8 mouse cellular contexts compared by ENCODE assay signal in genomic region chr7:34811060-34811459, GRCm38 (mm10). TPM values are rescaled to one million over a fixed set of nuclear protein-coding genes. Genes with fewer than 3 reads are reported as not detected.
A peak's percentile ranks its signal among the peaks of the same experiment; 100 is the strongest.
DNase-seq lines count a peak whose midpoint lies in the region; ATAC-seq lines count a peak whose summit lies in the region.

No protein-coding gene starts in this region.

- peaks cover 63% of the 10 kb centered on the region for H3K27me3 ChIP-seq in lung, embryonic 16.5 days (ENCODE audit: control insufficient read depth, insufficient read depth, low read depth, low read length)
- H3K27me3 ChIP-seq in liver, embryonic 12.5 days (replicated peaks) = peaks cover 74% of the 10 kb centered on the region
- peaks cover 54% of the 10 kb centered on the region for H3K27me3 ChIP-seq in stomach, embryonic 15.5 days (replicated peaks)

- peaks cover 14% of the 10 kb centered on the region for H3K4me1 ChIP-seq in lung, embryonic 16.5 days (replicated peaks; ENCODE audit: control insufficient read depth, insufficient read depth, low read length)
- no peaks in the 10 kb centered on the region for H3K4me1 ChIP-seq in liver, embryonic 12.5 days
- peaks cover 15% of the 10 kb centered on the region for H3K4me1 ChIP-seq in stomach, embryonic 15.5 days

- peak overlapping the region; percentile 95 for H3K4me2 ChIP-seq in lung, embryonic 16.5 days (ENCODE audit: low read depth, low read length)
- H3K4me2 ChIP-seq in liver, embryonic 12.5 days = peak overlapping the region; percentile 74; the same call in 1 of the 2 replicates
- peak overlapping the region; percentile 95 for H3K4me2 ChIP-seq in stomach, embryonic 15.5 days

- H3K9me3 ChIP-seq in lung, embryonic 16.5 days (ENCODE audit: control insufficient read depth, low read length) = no peaks in the 10 kb centered on the region
- H3K9me3 ChIP-seq in liver, embryonic 12.5 days (replicated peaks) = no peaks in the 10 kb centered on the region
- H3K9me3 ChIP-seq in stomach, embryonic 15.5 days = no peaks in the 10 kb centered on the region

- H3K36me3 ChIP-seq in lung, embryonic 16.5 days (ENCODE audit: control insufficient read depth, insufficient read depth, low read length) = no peaks in the 10 kb centered on the region
- H3K36me3 ChIP-seq in liver, embryonic 12.5 days = no peaks in the 10 kb centered on the region
- no peaks in the 10 kb centered on the region for H3K36me3 ChIP-seq in stomach, embryonic 15.5 days

- peak overlapping the region; percentile 67 for H3K4me3 ChIP-seq in lung, embryonic 16.5 days (ENCODE audit: low read length)
- no peak overlapping the region for H3K4me3 ChIP-seq in liver, embryonic 12.5 days
- peak overlapping the region; percentile 46 for H3K4me3 ChIP-seq in stomach, embryonic 15.5 days (replicated peaks)

- no peak for ATAC-seq in lung, embryonic 16.5 days (ENCODE audit: low read depth)
- no peak for ATAC-seq in liver, embryonic 12.5 days
- no peak for ATAC-seq in stomach, embryonic 15.5 days (ENCODE audit: insufficient read depth, low FRiP score, low read depth)

- 3% methylated on average over 10 of the region's 10 CpGs for WGBS in lung, embryonic 16.5 days
- 8% methylated on average over 10 of the region's 10 CpGs for WGBS in liver, embryonic 12.5 days (ENCODE audit: insufficient replicate concordance)
- WGBS in stomach, embryonic 15.5 days = 6% methylated on average over 10 of the region's 10 CpGs

- no peak overlapping the region for H3K27ac ChIP-seq in lung, embryonic 16.5 days (ENCODE audit: low read length)
- H3K27ac ChIP-seq in liver, embryonic 12.5 days = no peak overlapping the region
- H3K27ac ChIP-seq in stomach, embryonic 15.5 days = no peak overlapping the region

- no peak overlapping the region for H3K9ac ChIP-seq in lung, embryonic 16.5 days (ENCODE audit: low read length)
- H3K9ac ChIP-seq in liver, embryonic 12.5 days = no peak overlapping the region
- H3K9ac ChIP-seq in stomach, embryonic 15.5 days = no peak overlapping the region

- peak; percentile 18 to 19 for DNase-seq in cerebellum, postnatal 14 days
- DNase-seq in cerebellum, postnatal 25 days = no peak
- DNase-seq in lung, postnatal 4 days = no peak
- DNase-seq in T-cell, adult 2 months (ENCODE audit: low spot score) = no peak
- DNase-seq in left cerebral cortex, adult 18-20 months (ENCODE audit: low spot score in 2 of 2) = no peak

RNA-seq across cellular contexts. Expression of gene Chst8, which starts 1.5 kb away (rescaled TPM):
- polyA plus RNA-seq in lung, embryonic 16.5 days (2015; fragmentation: Nextera tagmentation; extraction: Ambion mirVana) = 4.5 and 4.8 TPM in 2 replicates
- polyA plus RNA-seq in liver, embryonic 12.5 days (2016; fragmentation: Nextera tagmentation; extraction: Ambion mirVana) = 1.2 and 1.3 TPM in 2 replicates
- 2.4 and 3.8 TPM in 2 replicates for polyA plus RNA-seq in stomach, embryonic 15.5 days (2015; fragmentation: Nextera tagmentation; extraction: Ambion mirVana)
- 10 to 100 TPM; 22.4 to 27.9 TPM for total RNA-seq in left cerebral cortex, adult 18-20 months (2021)

Comparison
In these comparisons a context has a peak if more than half of its experiments do, and no peak if none do; other contexts are left out.
1. DNase-seq: peak in cerebellum, postnatal 14 days (2 of 2); none in cerebellum, postnatal 25 days (0 of 2), lung, postnatal 4 days (0 of 2), T-cell, adult 2 months (single experiment) and left cerebral cortex, adult 18-20 months (0 of 2).
2. Peak in every context shown above with its lines, with median percentiles within 50 percentile points of each other: H3K4me2 ChIP-seq.